Mouse (Mus musculus) CD8-positive naive resting alpha-beta T cell, adult 2 months (primary cell): Measurements from ENCODE around the gene Lrrc58.

Experiments used
- DNase-seq, 2 experiments: peaks; one replicate each; pipeline ENCODE4 v3.0.0; 2022; ENCODE audit warnings: low read depth in 2 of 2, low spot score in 2 of 2

Lrrc58 gene

GRCm38 (mm10) chr16:37867791-37868505, at the start of gene Lrrc58:
Gene Lrrc58, plus strand, starts transcription at chr16:37868389.
- peak; percentile 73 to 74 for DNase-seq

GRCm38 (mm10) chr16:37823949-37824348, 44.2 kb upstream of the Lrrc58 start:
- no peak for DNase-seq

- no peak for DNase-seq
These were observed 43.2 kb upstream of the Lrrc58 start for GRCm38 (mm10) chr16:37824778-37825505.

DNA sequence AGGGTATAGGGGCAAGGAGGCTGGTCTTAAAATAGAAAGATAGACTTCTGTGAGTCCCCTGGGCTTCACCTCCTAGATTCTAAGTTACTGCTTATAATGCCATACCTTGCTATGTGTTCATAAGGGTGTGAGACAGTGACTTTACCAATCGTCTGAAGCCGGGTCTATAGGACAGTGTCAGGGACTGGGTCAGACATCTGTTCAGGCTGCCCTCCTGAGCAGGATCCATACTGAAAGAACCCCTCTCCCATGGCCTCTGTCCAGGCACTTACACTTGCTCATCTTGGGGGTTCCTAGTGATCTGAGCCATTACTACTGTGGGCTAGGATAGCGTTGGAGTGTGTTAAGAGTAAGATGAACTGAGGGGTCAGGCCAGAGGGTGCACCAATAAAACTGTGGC, 41.9 kb upstream of the Lrrc58 start:
- DNase-seq: no peak

- no peak for DNase-seq
These were observed 37.1 kb upstream of the Lrrc58 start for GRCm38 (mm10) chr16:37831041-37831440.

GRCm38 (mm10) chr16:37837571-37837970, 30.6 kb upstream of the Lrrc58 start:
- no peak for DNase-seq

DNA sequence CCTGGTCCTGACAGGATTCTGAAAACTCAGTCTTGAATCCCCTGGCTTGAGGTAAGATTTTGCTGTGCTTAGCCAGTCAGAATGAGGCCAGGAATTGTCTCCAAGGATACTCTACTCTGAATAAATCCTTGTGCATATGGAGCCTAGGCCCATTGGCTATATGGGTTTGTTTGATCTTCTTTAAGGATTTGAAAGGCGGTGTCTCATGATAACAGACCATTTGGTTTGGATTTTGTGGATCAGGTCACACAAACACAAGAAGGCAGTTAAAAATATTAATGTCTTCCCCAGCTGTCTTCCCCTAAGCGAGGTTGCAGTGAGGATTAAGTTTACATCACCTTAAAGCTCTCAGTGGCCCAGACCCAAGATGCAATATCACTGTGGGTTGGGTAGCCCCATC, 25.8 kb upstream of the Lrrc58 start:
- no peak for DNase-seq

DNA sequence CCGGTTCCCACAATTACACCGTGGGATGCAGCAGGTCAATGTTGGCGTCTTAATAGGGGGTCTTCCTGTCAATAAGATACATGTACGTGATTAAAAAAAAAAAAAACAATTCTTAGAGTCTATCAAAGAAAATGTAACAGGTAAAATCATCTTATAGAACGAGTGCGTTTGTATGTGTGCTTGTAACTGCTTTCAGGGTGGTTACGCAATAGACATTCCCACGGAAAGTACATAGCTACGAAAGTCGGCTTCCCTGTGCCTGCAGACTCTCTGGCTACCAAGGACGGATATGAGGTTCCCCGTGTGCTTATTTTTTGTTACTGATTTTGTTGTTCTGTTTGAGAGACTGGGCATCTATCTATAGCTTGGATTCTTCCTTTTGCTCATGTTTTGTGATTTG, 24.4 kb upstream of the Lrrc58 start:
- no peak for DNase-seq

DNA sequence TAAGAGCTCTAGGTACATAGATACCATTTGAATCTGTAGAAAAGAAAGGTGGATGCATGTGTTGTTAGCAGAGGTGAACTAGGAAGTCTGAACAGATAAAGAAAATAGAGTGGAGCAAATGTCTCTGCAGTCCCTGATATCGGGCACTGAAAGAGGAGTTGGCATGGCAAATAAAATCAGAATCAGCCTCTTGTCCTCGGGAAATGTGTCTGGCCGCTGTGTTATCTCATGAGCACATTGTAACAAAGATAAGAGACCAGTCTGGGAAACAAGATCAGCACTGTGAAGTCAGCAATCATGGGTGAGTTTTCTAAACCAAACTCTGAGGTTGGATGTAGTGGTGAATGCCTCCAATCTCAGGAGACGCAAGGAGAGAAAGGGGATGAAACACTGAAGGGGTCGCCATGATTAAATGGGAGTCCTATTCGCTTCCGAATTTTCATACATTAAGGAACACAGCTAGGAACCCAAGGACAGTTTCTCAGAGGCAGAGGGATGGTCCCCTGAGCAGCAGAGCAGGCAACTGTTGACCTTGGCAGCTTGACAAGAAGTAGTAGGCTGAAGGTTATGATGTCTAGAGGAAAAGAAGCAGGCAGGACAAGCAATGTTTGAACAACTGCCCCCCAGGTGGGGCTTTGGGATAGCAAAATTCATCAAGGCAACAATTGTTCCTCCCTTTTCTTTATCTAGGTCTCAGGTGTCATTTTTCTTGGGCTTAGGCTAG, 22.8 kb upstream of the Lrrc58 start:
- no peak for DNase-seq

DNA sequence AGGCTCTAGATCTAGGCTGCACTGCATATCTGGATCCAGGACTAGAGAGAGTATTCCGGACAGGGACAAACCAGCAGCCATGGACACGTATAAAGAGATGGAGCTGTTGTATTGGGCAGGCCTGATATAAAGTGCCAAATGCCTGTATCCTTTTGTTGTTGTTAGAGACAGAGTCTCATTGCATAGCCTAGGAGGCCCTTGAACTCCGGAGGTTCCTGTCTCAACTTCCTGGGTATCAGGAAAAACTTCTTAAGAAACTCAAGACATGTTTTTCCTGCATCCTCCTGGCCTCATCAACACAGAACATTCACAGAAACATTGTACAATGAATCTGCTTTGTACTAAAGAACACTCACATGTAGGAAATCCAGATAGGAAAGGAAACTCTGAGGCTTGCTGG, 21.1 kb upstream of the Lrrc58 start:
- DNase-seq: no peak

- DNase-seq: no peak
These were observed 16.8 kb upstream of the Lrrc58 start for GRCm38 (mm10) chr16:37851366-37851765.

DNA sequence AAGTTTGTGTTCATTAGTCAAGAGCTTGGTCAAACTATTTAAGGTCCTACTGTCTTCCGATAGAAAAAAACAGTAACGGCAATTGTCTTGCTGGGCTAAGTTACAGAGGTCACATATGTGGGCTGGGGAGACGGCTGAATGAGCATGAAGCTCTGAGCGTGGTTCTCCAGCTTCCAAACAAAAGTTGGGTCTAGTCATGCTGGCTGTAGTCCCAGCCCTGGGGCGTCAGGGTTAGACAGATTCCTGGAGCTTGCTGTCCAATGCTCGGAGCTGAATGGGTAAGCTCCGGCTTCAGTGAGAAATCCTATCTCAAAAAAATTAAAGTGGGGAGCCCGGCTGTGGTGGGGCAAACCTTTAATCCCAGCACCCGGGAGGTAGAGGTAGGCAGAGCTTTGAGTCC, 14.9 kb upstream of the Lrrc58 start:
- no peak for DNase-seq

GRCm38 (mm10) chr16:37854054-37854453, 14.1 kb upstream of the Lrrc58 start:
- DNase-seq: no peak

DNA sequence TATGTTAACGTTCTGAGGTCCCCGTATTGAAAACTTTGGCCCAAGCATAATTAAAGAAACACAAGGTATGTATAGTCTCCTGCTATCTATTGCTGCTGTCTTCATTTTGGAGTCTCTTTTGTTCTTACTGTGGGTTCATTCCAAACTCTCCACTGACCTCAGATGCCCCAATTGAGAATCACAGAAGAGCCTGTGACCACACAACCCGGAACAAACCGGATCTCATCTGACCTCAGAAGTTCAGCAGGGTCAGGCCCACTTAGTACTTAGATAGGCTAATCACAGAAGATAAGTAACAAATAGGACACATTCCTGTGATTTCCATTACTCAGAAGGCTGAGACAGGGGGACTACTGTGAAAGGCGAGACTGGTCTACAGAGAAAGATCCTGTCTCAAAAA, 13.6 kb upstream of the Lrrc58 start:
- no peak for DNase-seq

DNA sequence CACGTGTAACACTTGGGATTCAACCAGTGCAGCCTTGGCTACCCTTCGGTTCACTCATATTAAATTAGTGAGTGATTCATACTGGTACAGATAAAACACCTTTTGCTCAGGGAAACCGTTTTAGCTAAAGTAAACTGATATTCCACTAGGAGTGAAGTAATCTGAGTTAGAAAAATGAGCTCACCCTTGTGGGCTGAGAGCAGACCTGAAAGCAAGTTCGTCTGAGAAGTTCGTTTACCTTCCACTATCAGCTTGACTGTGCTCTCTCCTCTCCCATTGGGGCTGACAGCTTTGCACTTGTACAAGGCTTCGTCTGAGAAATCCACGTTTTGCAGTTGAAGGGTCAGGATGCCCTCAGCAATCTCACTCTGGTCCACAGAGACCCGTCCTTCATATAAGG, 12.6 kb upstream of the Lrrc58 start:
- DNase-seq: no peak

DNA sequence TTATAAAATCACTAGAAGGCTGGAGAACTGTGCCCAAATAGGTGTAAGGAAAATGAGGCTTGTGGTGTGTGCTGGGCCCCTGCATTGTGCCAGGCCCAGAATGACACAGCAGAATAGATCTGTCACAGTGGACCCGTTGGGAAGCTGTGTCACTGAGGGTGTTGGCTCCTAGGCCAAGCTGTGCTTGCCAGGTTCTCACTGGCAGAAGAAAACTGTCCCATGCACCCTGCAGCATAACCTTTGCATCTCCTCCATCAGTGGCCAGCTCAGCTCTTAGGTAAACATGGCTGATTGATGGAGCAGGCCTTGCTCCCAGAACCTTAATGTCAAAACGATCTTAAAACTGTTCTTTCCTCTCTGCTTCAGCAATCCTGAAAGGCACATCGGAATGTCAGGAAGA, 11.9 kb upstream of the Lrrc58 start:
- no peak for DNase-seq

DNA sequence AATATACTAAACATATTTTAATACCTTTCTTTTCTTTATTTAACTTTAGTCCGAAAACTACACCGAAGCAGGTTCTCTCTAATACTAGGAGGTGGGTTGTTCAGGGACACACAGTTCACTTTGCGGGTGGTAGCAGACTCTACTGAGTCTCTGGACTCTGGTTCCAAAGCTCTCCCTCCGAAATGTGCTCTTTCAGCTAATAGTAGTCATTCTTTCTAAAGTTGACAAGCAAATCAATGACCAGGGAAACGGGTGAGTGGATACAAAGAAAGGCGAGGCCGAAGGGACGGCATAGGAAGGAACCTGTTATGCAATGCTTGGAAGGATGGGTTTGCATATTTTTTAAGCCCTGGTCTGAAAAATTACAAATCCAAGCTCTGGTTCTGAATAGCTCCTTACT, 10.7 kb upstream of the Lrrc58 start:
- DNase-seq: no peak

DNA sequence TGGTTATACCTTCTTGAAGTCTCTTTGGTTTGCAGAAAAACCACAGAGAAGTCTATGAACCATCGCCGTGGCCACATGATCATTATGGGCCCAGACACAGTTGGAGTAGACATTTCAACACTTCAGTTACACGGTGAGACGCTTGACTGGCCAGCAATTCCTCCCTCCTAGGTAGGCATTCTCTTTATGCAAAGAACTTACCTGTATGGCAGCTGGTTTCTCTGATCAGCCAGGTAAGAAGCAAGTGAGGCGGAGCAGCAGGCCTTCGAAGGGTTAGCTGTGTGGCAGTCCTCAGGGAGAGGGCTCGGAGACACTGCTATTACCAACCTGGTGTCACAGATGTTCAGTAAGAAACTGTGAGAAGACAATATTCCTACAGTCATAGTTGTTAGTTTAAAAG, 8.0 kb upstream of the Lrrc58 start:
- DNase-seq: no peak

- DNase-seq: no peak
These were observed 7.2 kb upstream of the Lrrc58 start, which contains the start of gene Gm36028 for GRCm38 (mm10) chr16:37861029-37861428. Gene Gm36028, minus strand, starts transcription at chr16:37861146.

DNA sequence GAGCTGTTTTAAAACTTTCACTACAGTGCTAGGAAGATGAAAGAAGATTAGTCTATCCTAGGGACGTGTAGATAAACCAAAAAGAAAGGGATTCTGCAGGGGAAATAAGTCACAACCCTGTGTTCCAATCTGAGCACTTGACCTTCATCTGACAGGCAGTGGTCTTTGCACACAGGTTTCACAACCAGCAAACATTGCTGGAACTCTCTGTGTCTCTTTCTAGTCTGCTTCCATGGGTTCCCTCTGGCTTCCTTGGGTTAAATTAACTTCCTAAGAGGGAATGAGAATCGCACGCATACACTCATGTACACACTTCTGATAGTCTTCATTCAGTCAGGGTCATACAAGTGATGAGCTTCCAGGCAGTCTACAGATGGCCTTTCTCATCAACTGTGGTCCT, 4.3 kb upstream of the Lrrc58 start:
- DNase-seq: no peak

DNA sequence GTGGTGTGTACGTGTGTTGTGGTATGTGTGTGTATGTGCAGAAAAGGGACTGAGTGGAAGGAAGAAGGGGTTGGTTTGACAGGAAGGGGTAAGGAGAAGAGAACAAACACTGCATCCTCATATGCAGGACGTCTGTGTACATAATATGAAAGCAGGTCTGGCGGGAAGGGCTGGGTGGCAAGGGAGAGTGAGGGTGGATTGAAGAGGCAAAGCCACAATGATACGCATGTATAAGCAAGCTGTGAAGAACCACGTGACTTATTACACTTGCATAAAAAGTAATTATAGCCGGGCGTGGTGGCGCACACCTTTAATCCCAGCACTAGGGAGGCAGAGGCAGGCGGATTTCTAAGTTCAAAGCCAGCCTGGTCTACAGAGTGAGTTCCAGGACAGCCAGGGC, 2.3 kb upstream of the Lrrc58 start:
- no peak for DNase-seq
